9 mouse cellular contexts compared by ENCODE assay signal in genomic region chr2:34802565-34803245, GRCm38 (mm10). TPM values are rescaled to one million over a fixed set of nuclear protein-coding genes. Genes with fewer than 3 reads are reported as not detected.
A peak's percentile ranks its signal among the peaks of the same experiment; 100 is the strongest.
DNase-seq lines count a peak whose midpoint lies in the region; ATAC-seq lines count a peak whose summit lies in the region.
"Not testable (repeated sequence)": the region's sequence is repeated elsewhere in the genome, so short reads cannot be mapped to it uniquely, and the experiment has no call there.
"Had no signal": no experiment of that assay in that cellular context is flagged by ENCODE, and none has a peak within 500 bp of the region (broad histone marks: within the 10 kb centered on the region; RNA-seq: fewer than 3 reads in every experiment).

No protein-coding gene starts in this region.

- peaks cover 51% of the 10 kb centered on the region for H3K79me2 ChIP-seq in macrophage (ENCODE audit: inconsistent target)

- peak; percentile 4 for ATAC-seq in activated CD4-positive, CD25-positive, alpha-beta regulatory T cell, adult 4 months
- ATAC-seq in granulocyte monocyte progenitor cell, adult 5-6 weeks (replicated peaks; ENCODE audit: poor library complexity, severe bottlenecking), result peak; percentile 54
- peak; percentile 13 for ATAC-seq in inflammation-experienced regulatory T-cells, adult 6 months

- DNase-seq in embryo, embryonic 9.5 days (ENCODE audit: extremely low spot score), result peak; percentile 31
- DNase-seq in limb, embryonic 10.5 days (ENCODE audit: low spot score), result peak; percentile 40
- DNase-seq in retina, embryonic 14.5 days (ENCODE audit: low spot score), result peak; percentile 32
- DNase-seq in yolk sac, embryonic 10.5 days (ENCODE audit: low spot score), result peak; percentile 25

- H3K4me1 ChIP-seq in limb, embryonic 10.5 days, result peaks cover 30% of the 10 kb centered on the region

- H3K9me3 ChIP-seq in limb, embryonic 10.5 days (replicated peaks), result not testable (repeated sequence)

- peak overlapping the region; percentile 91 for H3K27ac ChIP-seq in limb, embryonic 10.5 days
- peak overlapping the region; percentile 39 for H3K27ac ChIP-seq in macrophage

- H3K4me3 ChIP-seq in limb, embryonic 10.5 days, result peak overlapping the region; percentile 72
- H3K4me3 ChIP-seq in macrophage (ENCODE audit: inconsistent target), result peak overlapping the region; percentile 48

- under 1% methylated on average over 32 of the region's 32 CpGs for WGBS in limb, embryonic 10.5 days
- WGBS in macrophage (ENCODE audit: missing documents), result 0% methylated on average over 16 of the region's 32 CpGs

- H3K27me3 ChIP-seq in limb, embryonic 10.5 days (ENCODE audit: low read depth, poor library complexity, severe bottlenecking), result not testable (repeated sequence)

- peaks cover 36% of the 10 kb centered on the region for H3K36me3 ChIP-seq in limb, embryonic 10.5 days
- not testable (repeated sequence) for H3K36me3 ChIP-seq in macrophage (ENCODE audit: inconsistent target)

RNA-seq across cellular contexts. Expression of gene Rabepk, which starts 3.0 kb away (rescaled TPM):
- polyA plus RNA-seq in activated CD4-positive, CD25-positive, alpha-beta regulatory T cell, adult 4 months (2017; shearing (Covaris generic)), result 10 to 100 TPM; 48.7 to 64.7 TPM
- 31.3 and 33.6 TPM in 2 replicates for total RNA-seq in granulocyte monocyte progenitor cell, adult 5-6 weeks (2014; fragmentation: Nextera tagmentation)
- total RNA-seq in granulocyte monocyte progenitor cell, adult 5-6 weeks (2017), result 38.0 and 49.0 TPM in 2 replicates
- polyA plus RNA-seq in inflammation-experienced regulatory T-cells, adult 6 months (2017; shearing (Covaris generic)), result 10 to 100 TPM; 53.6 to 62.6 (median 58.1) TPM
- polyA plus RNA-seq in limb, embryonic 10.5 days (2016; fragmentation: Nextera tagmentation; extraction: Ambion mirVana), result 42.8 and 43.6 TPM in 2 replicates
- 10 to 100 TPM in 10 of 26 experiments, 1 to 10 TPM in 15, under 1 TPM in 1; 0.86 to 15.8 (median 8.1) TPM for total RNA-seq in macrophage (2018; cell fraction: chromatin; rRNA removed)
- total RNA-seq in macrophage (2018; cell fraction: cytosol; rRNA removed), result 10 to 100 TPM in 14 of 26 experiments, 1 to 10 TPM in 12; 4.8 to 15.9 (median 10.4) TPM
- total RNA-seq in macrophage (2018; cell fraction: nucleus; rRNA removed), result 10 to 100 TPM in 3 of 26 experiments, 1 to 10 TPM in 23; 1.2 to 13.3 (median 5.7) TPM
- polyA plus RNA-seq in macrophage (2018), result 8.1 to 15.9 TPM (median 9.0 TPM) in 3 replicates

RNA-seq across cellular contexts. Expression of gene Fbxw2, which starts 23.4 kb away (rescaled TPM):
- 10 to 100 TPM; 69.1 to 87.0 TPM for polyA plus RNA-seq in activated CD4-positive, CD25-positive, alpha-beta regulatory T cell, adult 4 months (2017; shearing (Covaris generic))
- total RNA-seq in granulocyte monocyte progenitor cell, adult 5-6 weeks (2014; fragmentation: Nextera tagmentation), result 42.7 and 63.4 TPM in 2 replicates
- 52.8 and 56.7 TPM in 2 replicates for total RNA-seq in granulocyte monocyte progenitor cell, adult 5-6 weeks (2017)
- 10 to 100 TPM; 62.7 to 77.2 (median 72.8) TPM for polyA plus RNA-seq in inflammation-experienced regulatory T-cells, adult 6 months (2017; shearing (Covaris generic))
- 69.7 and 81.2 TPM in 2 replicates for polyA plus RNA-seq in limb, embryonic 10.5 days (2016; fragmentation: Nextera tagmentation; extraction: Ambion mirVana)
- total RNA-seq in macrophage (2018; cell fraction: chromatin; rRNA removed), result 100 to 1,000 TPM in 18 of 26 experiments, 10 to 100 TPM in 8; 69.7 to 144 (median 110) TPM
- total RNA-seq in macrophage (2018; cell fraction: cytosol; rRNA removed), result 10 to 100 TPM; 42.0 to 57.8 (median 49.1) TPM
- total RNA-seq in macrophage (2018; cell fraction: nucleus; rRNA removed), result 100 to 1,000 TPM in 5 of 26 experiments, 10 to 100 TPM in 21; 51.5 to 121 (median 74.2) TPM
- polyA plus RNA-seq in macrophage (2018), result 50.4 to 70.6 TPM (median 53.7 TPM) in 3 replicates

RNA-seq across cellular contexts. Expression of gene Gm34653, which starts 30.1 kb away (rescaled TPM):
- not detected for polyA plus RNA-seq in activated CD4-positive, CD25-positive, alpha-beta regulatory T cell, adult 4 months (2017; shearing (Covaris generic))
- not detected in 2 replicates for total RNA-seq in granulocyte monocyte progenitor cell, adult 5-6 weeks (2014; fragmentation: Nextera tagmentation)
- not detected in 2 replicates for total RNA-seq in granulocyte monocyte progenitor cell, adult 5-6 weeks (2017)
- polyA plus RNA-seq in inflammation-experienced regulatory T-cells, adult 6 months (2017; shearing (Covaris generic)), result not detected
- not detected in 2 replicates for polyA plus RNA-seq in limb, embryonic 10.5 days (2016; fragmentation: Nextera tagmentation; extraction: Ambion mirVana)
- not detected for total RNA-seq in macrophage (2018; cell fraction: chromatin; rRNA removed)
- not detected for total RNA-seq in macrophage (2018; cell fraction: cytosol; rRNA removed)
- total RNA-seq in macrophage (2018; cell fraction: nucleus; rRNA removed), result not detected
- polyA plus RNA-seq in macrophage (2018), result not detected in 3 replicates
- total RNA-seq: layer of hippocampus, postnatal 25 days had no signal

RNA-seq across cellular contexts. Expression of gene Hspa5, which starts 30.9 kb away (rescaled TPM):
- 100 to 1,000 TPM; 510 to 612 TPM for polyA plus RNA-seq in activated CD4-positive, CD25-positive, alpha-beta regulatory T cell, adult 4 months (2017; shearing (Covaris generic))
- total RNA-seq in granulocyte monocyte progenitor cell, adult 5-6 weeks (2014; fragmentation: Nextera tagmentation), result 559 and 592 TPM in 2 replicates
- total RNA-seq in granulocyte monocyte progenitor cell, adult 5-6 weeks (2017), result 1,947 and 2,193 TPM in 2 replicates
- 100 to 1,000 TPM; 576 to 769 (median 638) TPM for polyA plus RNA-seq in inflammation-experienced regulatory T-cells, adult 6 months (2017; shearing (Covaris generic))
- polyA plus RNA-seq in limb, embryonic 10.5 days (2016; fragmentation: Nextera tagmentation; extraction: Ambion mirVana), result 841 and 852 TPM in 2 replicates
- total RNA-seq in macrophage (2018; cell fraction: chromatin; rRNA removed), result 100 to 1,000 TPM; 145 to 507 (median 206) TPM
- 1,000 to 10,000 TPM in 1 of 26 experiments, 100 to 1,000 TPM in 25; 539 to 1,020 (median 712) TPM for total RNA-seq in macrophage (2018; cell fraction: cytosol; rRNA removed)
- total RNA-seq in macrophage (2018; cell fraction: nucleus; rRNA removed), result 1,000 to 10,000 TPM in 11 of 26 experiments, 100 to 1,000 TPM in 15; 336 to 1,447 (median 962) TPM
- polyA plus RNA-seq in macrophage (2018), result 730 to 822 TPM (median 759 TPM) in 3 replicates

RNA-seq across cellular contexts. Expression of gene Gapvd1, which starts 47.7 kb away (rescaled TPM):
- polyA plus RNA-seq in activated CD4-positive, CD25-positive, alpha-beta regulatory T cell, adult 4 months (2017; shearing (Covaris generic)), result 10 to 100 TPM; 49.3 to 50.9 TPM
- total RNA-seq in granulocyte monocyte progenitor cell, adult 5-6 weeks (2014; fragmentation: Nextera tagmentation), result 50.1 and 65.5 TPM in 2 replicates
- total RNA-seq in granulocyte monocyte progenitor cell, adult 5-6 weeks (2017), result 56.7 and 70.8 TPM in 2 replicates
- 10 to 100 TPM; 45.5 to 69.9 (median 60.5) TPM for polyA plus RNA-seq in inflammation-experienced regulatory T-cells, adult 6 months (2017; shearing (Covaris generic))
- 84.5 and 92.0 TPM in 2 replicates for polyA plus RNA-seq in limb, embryonic 10.5 days (2016; fragmentation: Nextera tagmentation; extraction: Ambion mirVana)
- total RNA-seq in macrophage (2018; cell fraction: chromatin; rRNA removed), result 100 to 1,000 TPM; 348 to 736 (median 497) TPM
- total RNA-seq in macrophage (2018; cell fraction: cytosol; rRNA removed), result 100 to 1,000 TPM in 7 of 26 experiments, 10 to 100 TPM in 19; 48.5 to 127 (median 83.7) TPM
- total RNA-seq in macrophage (2018; cell fraction: nucleus; rRNA removed), result 100 to 1,000 TPM; 177 to 358 (median 238) TPM
- 64.6 to 87.4 TPM (median 66.7 TPM) in 3 replicates for polyA plus RNA-seq in macrophage (2018)

Comparison
In these comparisons a context has a peak if more than half of its experiments do, and no peak if none do; other contexts are left out.
1. Peak in every context shown above with its lines: DNase-seq, ATAC-seq, H3K4me3 ChIP-seq and H3K27ac ChIP-seq.
2. ATAC-seq: peak in every context shown above with its lines; median percentile 54 in granulocyte monocyte progenitor cell, adult 5-6 weeks; 13 in inflammation-experienced regulatory T-cells, adult 6 months; 4 in activated CD4-positive, CD25-positive, alpha-beta regulatory T cell, adult 4 months.